Mouse (Mus musculus): ENCODE results near the gene Ano6. TPM values are rescaled to one million over a fixed set of nuclear protein-coding genes. Genes with fewer than 3 reads are reported as not detected.

Gene Ano6
- polyA plus RNA-seq, 1 experiment from 2014 or later, result 66.2 TPM

DNA sequence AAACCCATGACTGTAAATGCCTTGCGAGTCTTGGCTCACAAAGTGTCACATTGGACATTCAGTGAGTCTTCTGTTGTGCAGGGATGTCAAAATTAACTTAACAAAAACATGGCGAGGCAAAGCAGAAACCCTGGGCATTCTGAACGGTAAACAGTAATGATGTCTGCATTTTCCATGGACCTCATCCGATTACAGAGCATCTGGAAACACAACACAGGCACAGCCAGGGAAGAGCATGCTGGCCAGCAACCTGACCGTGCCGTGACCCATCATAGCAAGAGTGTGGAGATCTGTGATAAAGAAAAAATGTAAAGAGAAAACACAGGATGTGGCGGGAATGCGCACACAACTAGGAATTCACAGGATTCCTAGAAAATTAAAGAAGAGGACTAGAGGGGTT, 84.1 kb downstream of the Ano6 start:
- ATAC-seq (replicated peaks; ENCODE audit: low FRiP score, low TSS enrichment, low read depth), result no peak
- no peak overlapping the region for H3K27ac ChIP-seq (ENCODE audit: low read depth)
- no peak overlapping the region for H3K4me3 ChIP-seq (ENCODE audit: low read depth, low read length)
- H3K9ac ChIP-seq (ENCODE audit: low read length), result no peak overlapping the region
- no peak overlapping the region for H3K4me2 ChIP-seq (ENCODE audit: low read length)
- peaks cover 8% of the 10 kb centered on the region; the same call in 1 of the 2 replicates for H3K4me1 ChIP-seq (replicated peaks; ENCODE audit: control insufficient read depth, insufficient read depth, low read length)
- no peaks in the 10 kb centered on the region for H3K36me3 ChIP-seq (ENCODE audit: control insufficient read depth, insufficient read depth, low read length)
- 25% methylated on average over 8 of the region's 8 CpGs for WGBS
- H3K27me3 ChIP-seq (replicated peaks; ENCODE audit: control insufficient read depth, insufficient read depth, low read length), result no peaks in the 10 kb centered on the region
- DNase-seq (ENCODE audit: low spot score), result no peak
- H3K9me3 ChIP-seq (ENCODE audit: control insufficient read depth, low read length), result no peaks in the 10 kb centered on the region

DNA sequence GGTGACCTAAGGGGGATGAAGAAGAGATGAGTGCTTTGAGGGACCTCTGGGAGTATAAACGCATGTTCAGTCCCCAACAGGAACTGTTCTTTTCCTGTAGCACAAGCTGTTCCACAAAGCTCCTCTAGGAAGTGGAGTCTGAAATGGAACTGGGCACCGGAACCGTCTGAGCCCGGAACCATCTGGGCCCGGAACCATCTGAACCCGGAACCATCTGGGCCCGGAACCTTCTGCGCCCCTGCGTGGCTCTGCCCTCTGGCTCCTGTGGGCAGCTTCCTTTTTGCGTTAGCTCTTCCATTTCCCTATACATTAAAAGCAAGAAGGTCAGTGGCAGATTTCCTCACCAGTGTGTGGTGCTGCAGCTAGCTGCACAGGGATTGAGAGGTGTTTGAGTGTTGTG, 85.3 kb downstream of the Ano6 start:
- H3K27ac ChIP-seq (ENCODE audit: low read depth), result no peak overlapping the region
- no peak overlapping the region for H3K4me3 ChIP-seq (ENCODE audit: low read depth, low read length)
- H3K4me1 ChIP-seq (replicated peaks; ENCODE audit: control insufficient read depth, insufficient read depth, low read length), result peaks cover 19% of the 10 kb centered on the region
- no peak for ATAC-seq (replicated peaks; ENCODE audit: low FRiP score, low TSS enrichment, low read depth)
- no peak overlapping the region for H3K4me2 ChIP-seq (ENCODE audit: low read length)
- no peaks in the 10 kb centered on the region for H3K9me3 ChIP-seq (ENCODE audit: control insufficient read depth, low read length)
- H3K36me3 ChIP-seq (ENCODE audit: control insufficient read depth, insufficient read depth, low read length), result no peaks in the 10 kb centered on the region
- H3K27me3 ChIP-seq (replicated peaks; ENCODE audit: control insufficient read depth, insufficient read depth, low read length), result no peaks in the 10 kb centered on the region
- 92% methylated on average over 10 of the region's 10 CpGs for WGBS
- H3K9ac ChIP-seq (ENCODE audit: low read length), result no peak overlapping the region
- DNase-seq (ENCODE audit: low spot score), result no peak

DNA sequence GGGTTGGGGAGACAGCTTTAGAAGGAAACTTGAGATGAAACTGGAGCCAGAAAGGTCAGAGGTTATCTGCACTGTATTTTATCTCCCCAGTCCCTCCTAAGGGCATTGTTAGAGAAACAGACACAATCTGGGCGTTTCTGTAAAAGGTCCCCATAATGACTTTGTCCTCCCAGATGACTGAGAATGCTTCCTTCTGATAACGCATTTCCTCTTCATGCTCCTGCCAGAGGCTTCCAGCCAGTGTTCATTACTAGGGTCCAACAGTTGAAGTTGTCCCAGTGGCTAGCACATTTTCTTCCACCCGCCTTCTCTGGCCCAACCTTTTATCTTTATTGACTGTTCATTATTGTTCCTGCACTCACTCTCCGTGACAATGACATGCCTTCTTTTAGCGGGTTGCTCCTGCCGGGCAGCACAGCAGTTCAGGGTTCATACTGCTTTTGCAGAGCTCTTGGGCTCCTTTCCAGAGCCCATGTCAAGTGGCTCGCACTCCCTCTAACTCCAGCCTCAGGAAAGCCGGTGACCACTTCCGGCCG, 90.0 kb downstream of the Ano6 start:
- H3K9me3 ChIP-seq (ENCODE audit: control insufficient read depth, low read length), result no peaks in the 10 kb centered on the region
- H3K9ac ChIP-seq (ENCODE audit: low read length), result no peak overlapping the region
- DNase-seq (ENCODE audit: low spot score) (no peak), ATAC-seq (replicated peaks; ENCODE audit: low FRiP score, low TSS enrichment, low read depth) (peak; percentile 53; the same call in 1 of the 2 replicates)
- no peaks in the 10 kb centered on the region for H3K27me3 ChIP-seq (replicated peaks; ENCODE audit: control insufficient read depth, insufficient read depth, low read length)
- no peak overlapping the region for H3K27ac ChIP-seq (ENCODE audit: low read depth)
- no peak overlapping the region for H3K4me3 ChIP-seq (ENCODE audit: low read depth, low read length)
- no peaks in the 10 kb centered on the region for H3K36me3 ChIP-seq (ENCODE audit: control insufficient read depth, insufficient read depth, low read length)
- peaks cover 20% of the 10 kb centered on the region for H3K4me1 ChIP-seq (replicated peaks; ENCODE audit: control insufficient read depth, insufficient read depth, low read length)
- 39% methylated on average over 10 of the region's 10 CpGs for WGBS
- H3K4me2 ChIP-seq (ENCODE audit: low read length), result no peak overlapping the region; the same call in 1 of the 2 replicates

DNA sequence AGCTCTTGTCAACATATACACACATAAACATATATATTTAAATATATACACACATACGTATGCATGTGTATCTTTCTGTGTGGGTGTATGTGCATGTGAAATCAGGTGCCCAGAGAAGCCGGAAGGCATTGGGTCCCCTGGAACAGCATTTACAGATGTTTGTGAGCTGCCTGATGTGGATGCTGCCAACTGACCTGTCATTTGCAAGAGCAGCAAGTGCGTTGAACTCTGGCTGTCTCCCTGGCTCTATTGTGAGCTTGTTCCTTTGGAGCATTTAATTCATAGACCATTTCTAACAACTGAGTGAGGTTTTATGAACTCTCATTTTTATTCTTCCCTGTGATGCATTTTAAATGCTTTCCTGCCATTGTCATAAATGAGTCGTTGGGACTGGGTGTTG, 91.8 kb downstream of the Ano6 start:
- 94% methylated on average over 4 of the region's 4 CpGs for WGBS
- no peaks in the 10 kb centered on the region for H3K9me3 ChIP-seq (ENCODE audit: control insufficient read depth, low read length)
- no peak for ATAC-seq (replicated peaks; ENCODE audit: low FRiP score, low TSS enrichment, low read depth)
- no peak overlapping the region for H3K4me2 ChIP-seq (ENCODE audit: low read length)
- no peak overlapping the region for H3K27ac ChIP-seq (ENCODE audit: low read depth)
- H3K27me3 ChIP-seq (replicated peaks; ENCODE audit: control insufficient read depth, insufficient read depth, low read length), result no peaks in the 10 kb centered on the region
- H3K9ac ChIP-seq (ENCODE audit: low read length), result no peak overlapping the region
- no peaks in the 10 kb centered on the region for H3K36me3 ChIP-seq (ENCODE audit: control insufficient read depth, insufficient read depth, low read length)
- peaks cover 36% of the 10 kb centered on the region for H3K4me1 ChIP-seq (replicated peaks; ENCODE audit: control insufficient read depth, insufficient read depth, low read length)
- DNase-seq (ENCODE audit: low spot score), result no peak
- H3K4me3 ChIP-seq (ENCODE audit: low read depth, low read length), result no peak overlapping the region

DNA sequence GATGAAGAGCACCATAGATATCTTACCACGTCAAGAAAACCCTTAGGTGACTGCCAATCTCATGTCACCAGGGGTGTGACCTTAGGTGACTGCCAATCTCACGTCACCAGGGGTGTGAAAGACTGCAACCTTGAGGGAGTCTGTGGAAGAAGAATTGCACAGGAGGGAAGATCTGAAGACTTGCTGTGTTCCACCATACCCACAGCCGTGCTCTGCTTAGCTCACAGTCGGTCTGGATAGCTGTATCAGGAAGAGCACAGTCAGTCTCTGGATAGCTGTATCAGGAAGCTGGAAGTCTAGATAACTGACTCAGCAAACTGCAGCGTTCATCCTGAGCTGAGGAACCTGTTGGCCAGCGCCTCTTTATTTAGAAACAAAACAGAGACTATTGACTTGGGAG, 92.9 kb downstream of the Ano6 start:
- Histone ChIP-seq H3K9me3 (ENCODE audit: control insufficient read depth, low read length) (no peaks in the 10 kb centered on the region), H3K4me1 (replicated peaks; ENCODE audit: control insufficient read depth, insufficient read depth, low read length) (peaks cover 43% of the 10 kb centered on the region), H3K4me3 (ENCODE audit: low read depth, low read length) (no peak overlapping the region), H3K4me2 (ENCODE audit: low read length) (no peak overlapping the region), H3K36me3 (ENCODE audit: control insufficient read depth, insufficient read depth, low read length) (no peaks in the 10 kb centered on the region), H3K9ac (ENCODE audit: low read length) (no peak overlapping the region), H3K27ac (ENCODE audit: low read depth) (no peak overlapping the region), H3K27me3 (replicated peaks; ENCODE audit: control insufficient read depth, insufficient read depth, low read length) (no peaks in the 10 kb centered on the region)
- 74% methylated on average over 6 of the region's 6 CpGs for WGBS
- ATAC-seq (replicated peaks; ENCODE audit: low FRiP score, low TSS enrichment, low read depth), result no peak
- no peak for DNase-seq (ENCODE audit: low spot score)

DNA sequence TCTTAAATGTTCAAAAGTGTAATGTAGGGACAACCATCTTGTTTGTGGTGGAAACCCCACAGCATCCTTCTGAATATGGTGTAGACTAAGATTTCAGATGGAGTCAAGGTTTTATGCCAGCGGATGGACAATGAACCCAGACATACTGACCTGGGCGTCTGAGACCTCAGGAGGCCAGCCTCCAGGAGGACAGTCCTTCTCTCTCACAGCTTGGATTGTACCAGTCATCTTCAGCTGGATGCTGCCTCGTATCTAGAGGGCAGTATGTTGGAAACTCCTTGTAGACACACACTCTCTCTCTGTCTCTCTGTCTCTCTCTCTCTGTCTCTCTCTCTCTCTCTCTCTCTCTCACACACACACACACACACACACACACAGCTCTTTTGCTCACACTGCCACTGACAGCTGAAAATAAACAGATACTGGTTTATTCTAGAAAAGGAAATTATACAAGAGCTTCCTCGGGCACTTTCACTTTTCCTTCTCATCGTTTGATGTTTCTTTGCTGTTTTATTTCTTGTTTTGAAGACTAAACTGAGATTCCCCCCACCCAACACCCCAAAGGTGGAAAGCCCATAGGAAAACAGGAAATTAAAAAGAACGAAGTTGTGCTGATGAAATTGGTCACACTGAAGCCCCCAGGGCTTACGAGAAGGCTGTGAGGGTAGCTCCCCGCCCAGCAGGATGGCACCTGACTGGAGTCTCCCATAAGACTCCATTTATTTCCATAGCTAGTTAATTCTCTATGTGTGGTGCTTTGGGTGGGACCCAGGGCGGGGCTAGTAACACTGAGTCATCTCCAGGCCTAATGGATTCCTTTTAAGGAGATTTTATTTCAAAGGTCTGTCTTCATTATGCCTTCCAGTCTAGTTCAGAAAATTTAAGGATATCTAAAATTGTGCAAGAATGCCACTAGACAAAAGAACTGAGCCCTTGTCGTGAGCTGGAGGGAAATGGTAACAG, 94.3 kb downstream of the Ano6 start:
- DNase-seq (ENCODE audit: low spot score) (no peak), ATAC-seq (replicated peaks; ENCODE audit: low FRiP score, low TSS enrichment, low read depth) (no peak)
- Histone ChIP-seq H3K9ac (ENCODE audit: low read length) (no peak overlapping the region), H3K9me3 (ENCODE audit: control insufficient read depth, low read length) (no peaks in the 10 kb centered on the region; the same call in 1 of the 2 replicates), H3K4me1 (replicated peaks; ENCODE audit: control insufficient read depth, insufficient read depth, low read length) (peaks cover 42% of the 10 kb centered on the region), H3K27me3 (replicated peaks; ENCODE audit: control insufficient read depth, insufficient read depth, low read length) (no peaks in the 10 kb centered on the region), H3K36me3 (ENCODE audit: control insufficient read depth, insufficient read depth, low read length) (no peaks in the 10 kb centered on the region), H3K27ac (ENCODE audit: low read depth) (peak overlapping the region; percentile 6; the same call in 1 of the 2 replicates), H3K4me2 (ENCODE audit: low read length) (no peak overlapping the region), H3K4me3 (ENCODE audit: low read depth, low read length) (no peak overlapping the region)
- 65% methylated on average over 10 of the region's 10 CpGs for WGBS

DNA sequence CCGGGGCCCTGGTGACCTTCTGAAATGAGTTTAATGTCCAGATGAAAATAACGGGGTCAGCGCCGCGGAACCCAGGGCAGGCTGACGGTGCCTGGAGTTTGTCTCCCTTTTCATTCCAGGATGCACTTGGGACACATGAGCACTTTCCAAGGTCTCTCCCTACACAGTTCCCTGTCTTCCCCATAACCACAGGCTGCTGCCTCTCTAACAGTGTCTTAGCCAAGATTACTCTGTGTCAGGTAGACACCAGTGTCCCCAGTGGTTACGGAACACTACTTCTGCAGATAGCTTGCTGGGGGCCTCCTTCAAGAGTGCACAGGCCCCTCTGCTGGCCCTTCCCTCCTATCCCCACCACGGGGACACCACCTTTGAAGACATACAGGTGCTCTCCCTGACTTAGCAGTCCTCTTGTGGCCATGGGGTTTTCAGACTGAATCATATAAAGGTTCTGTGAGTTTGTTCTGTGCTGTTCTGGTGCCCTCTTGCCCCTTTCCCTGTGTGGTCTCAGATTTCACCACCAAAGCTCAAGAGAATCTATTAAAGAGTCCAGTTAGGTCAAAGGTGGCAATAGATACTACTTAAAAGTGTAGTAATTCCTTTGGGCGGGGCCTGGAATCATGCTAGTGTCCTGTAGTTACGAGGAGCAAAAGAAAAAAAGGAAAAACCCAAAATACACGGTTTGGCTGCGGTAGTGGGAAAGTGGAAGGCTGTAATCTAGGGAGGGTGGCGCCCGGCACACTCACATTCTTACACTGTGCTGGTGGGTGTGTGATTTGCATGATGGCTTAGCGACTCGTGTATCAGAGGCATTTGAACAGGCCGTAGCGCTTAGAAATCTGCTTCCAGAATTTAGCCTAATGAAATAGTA, 95.5 kb downstream of the Ano6 start:
- Histone ChIP-seq H3K36me3 (ENCODE audit: control insufficient read depth, insufficient read depth, low read length) (no peaks in the 10 kb centered on the region), H3K9me3 (ENCODE audit: control insufficient read depth, low read length) (no peaks in the 10 kb centered on the region; the same call in 1 of the 2 replicates), H3K27me3 (replicated peaks; ENCODE audit: control insufficient read depth, insufficient read depth, low read length) (no peaks in the 10 kb centered on the region), H3K4me3 (ENCODE audit: low read depth, low read length) (no peak overlapping the region), H3K9ac (ENCODE audit: low read length) (no peak overlapping the region), H3K4me2 (ENCODE audit: low read length) (no peak overlapping the region), H3K27ac (ENCODE audit: low read depth) (peak overlapping the region; percentile 65), H3K4me1 (replicated peaks; ENCODE audit: control insufficient read depth, insufficient read depth, low read length) (peaks cover 31% of the 10 kb centered on the region)
- ATAC-seq (replicated peaks; ENCODE audit: low FRiP score, low TSS enrichment, low read depth) (peak; percentile 52; the same call in 1 of the 2 replicates), DNase-seq (ENCODE audit: low spot score) (no peak)
- 47% methylated on average over 18 of the region's 18 CpGs for WGBS

DNA sequence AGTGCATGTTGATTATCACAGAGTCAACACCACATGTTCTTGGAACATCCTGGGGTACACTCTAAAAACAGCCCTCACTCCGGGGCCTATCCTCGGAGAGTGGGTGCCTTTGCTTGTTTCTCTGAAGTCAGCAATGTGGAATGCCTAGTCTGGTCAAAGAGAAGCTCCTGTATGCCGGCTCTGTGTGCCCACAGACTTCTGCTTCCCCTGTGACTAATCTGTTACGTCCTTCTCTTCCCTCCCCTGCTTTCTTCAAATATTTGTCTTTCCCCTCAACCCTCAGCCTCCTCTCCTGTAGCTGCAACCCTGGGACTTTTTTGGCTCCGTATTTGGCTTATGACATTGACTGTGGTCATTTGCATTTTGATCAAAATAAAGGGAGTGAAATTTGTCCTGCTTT, 96.7 kb downstream of the Ano6 start:
- ATAC-seq (replicated peaks; ENCODE audit: low FRiP score, low TSS enrichment, low read depth) (0 out of 2 replicates have a peak, but pooled peaks have one; percentile 30), DNase-seq (ENCODE audit: low spot score) (no peak)
- Histone ChIP-seq H3K9ac (ENCODE audit: low read length) (no peak overlapping the region), H3K4me3 (ENCODE audit: low read depth, low read length) (no peak overlapping the region), H3K4me1 (replicated peaks; ENCODE audit: control insufficient read depth, insufficient read depth, low read length) (peaks cover 31% of the 10 kb centered on the region), H3K27me3 (replicated peaks; ENCODE audit: control insufficient read depth, insufficient read depth, low read length) (no peaks in the 10 kb centered on the region), H3K36me3 (ENCODE audit: control insufficient read depth, insufficient read depth, low read length) (no peaks in the 10 kb centered on the region), H3K27ac (ENCODE audit: low read depth) (peak overlapping the region; percentile 52; the same call in 1 of the 2 replicates), H3K4me2 (ENCODE audit: low read length) (no peak overlapping the region), H3K9me3 (ENCODE audit: control insufficient read depth, low read length) (no peaks in the 10 kb centered on the region; the same call in 1 of the 2 replicates)
- WGBS, result 15% methylated on average over 5 of the region's 5 CpGs
